Mouse (Mus musculus): Measurements from ENCODE around the gene Ube2g2. TPM values are rescaled to one million over a fixed set of nuclear protein-coding genes. Genes with fewer than 3 reads are reported as not detected.

Gene Ube2g2
- total and polyA plus RNA-seq, 3 experiments, result 53.5 to 80.9 (median 74.6) TPM

DNA sequence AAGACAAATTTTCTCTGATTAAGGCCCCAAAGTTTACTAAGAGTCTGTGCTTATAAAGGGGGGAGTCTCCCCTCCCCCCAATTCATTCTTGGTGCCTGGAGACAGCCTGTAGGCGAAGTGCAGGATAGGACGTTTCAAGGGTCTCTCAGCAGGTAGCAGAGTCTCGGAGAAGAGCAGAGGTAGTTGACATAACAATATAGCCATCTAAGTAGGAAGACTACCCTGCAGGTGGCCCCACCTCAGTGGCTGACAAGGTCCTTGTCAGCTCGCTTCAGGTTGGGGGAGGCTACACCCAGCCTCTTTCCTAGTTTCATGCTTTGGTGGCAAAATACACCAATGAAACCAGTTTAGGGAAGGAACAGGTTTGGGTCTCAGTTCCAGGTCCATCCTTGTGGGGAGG is 19.1 kb upstream of the Ube2g2 start:
- no peak for DNase-seq
- intact Hi-C loops (cut with DNase I), result no loop called here
- Histone ChIP-seq H3K4me3 (no peak overlapping the region), H3K9ac (ENCODE audit: low read depth, low read length) (no peak overlapping the region), H3K4me1 (ENCODE audit: control insufficient read depth, insufficient read depth, low read length) (peaks cover 9% of the 10 kb centered on the region), H3K27me3 (ENCODE audit: control insufficient read depth, insufficient read depth, low read length) (no peaks in the 10 kb centered on the region), H3K27ac (no peak overlapping the region), H3K36me3 (ENCODE audit: control insufficient read depth, insufficient read depth, low read length) (no peaks in the 10 kb centered on the region), H3K79me2 (replicated peaks; ENCODE audit: control insufficient read depth, insufficient read depth, low read length) (no peaks in the 10 kb centered on the region)
- WGBS, result 70% methylated on average over 4 of the region's 4 CpGs
- no peak for TF ChIP-seq POLR2A (IDR thresholded peaks at IDR 0.05; ENCODE audit: insufficient read depth, low read depth, low read length)
- no peak for TF ChIP-seq CTCF (IDR thresholded peaks at IDR 0.05)
- TF ChIP-seq EP300 (IDR thresholded peaks at IDR 0.05; ENCODE audit: insufficient read depth, low read depth, low read length), result no peak

DNA sequence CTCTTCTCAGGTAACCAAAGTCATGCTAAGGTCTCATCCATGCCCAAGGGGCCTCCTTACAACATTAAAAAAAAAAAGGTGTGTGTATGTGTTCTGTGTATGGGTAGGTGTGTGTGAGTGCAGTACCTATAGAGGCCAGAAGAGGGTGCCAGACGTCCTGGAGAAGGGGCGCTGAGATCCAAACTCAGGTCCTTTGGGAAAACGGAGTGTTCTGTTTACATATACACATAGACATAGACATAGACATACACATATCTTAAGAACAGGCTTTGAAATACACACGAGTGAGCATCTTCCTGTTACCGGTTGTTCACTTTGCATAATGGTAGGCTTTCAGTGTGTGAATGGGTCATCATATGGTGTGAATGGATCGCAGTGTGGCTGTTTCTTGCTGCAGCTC is 18.0 kb upstream of the Ube2g2 start:
- Histone ChIP-seq H3K4me3 (no peak overlapping the region), H3K4me1 (ENCODE audit: control insufficient read depth, insufficient read depth, low read length) (peaks cover 9% of the 10 kb centered on the region), H3K27ac (no peak overlapping the region), H3K36me3 (ENCODE audit: control insufficient read depth, insufficient read depth, low read length) (no peaks in the 10 kb centered on the region; the same call in 1 of the 2 replicates), H3K27me3 (ENCODE audit: control insufficient read depth, insufficient read depth, low read length) (no peaks in the 10 kb centered on the region), H3K9ac (ENCODE audit: low read depth, low read length) (no peak overlapping the region), H3K79me2 (replicated peaks; ENCODE audit: control insufficient read depth, insufficient read depth, low read length) (no peaks in the 10 kb centered on the region)
- no peak for DNase-seq
- WGBS, result 90% methylated on average over 6 of the region's 6 CpGs
- intact Hi-C loops (cut with DNase I), result loop anchor here (2.0 kb wide), 1 partner anchor 13 kb away; no protein-coding TSS in a partner anchor
- TF ChIP-seq EP300 (IDR thresholded peaks at IDR 0.05; ENCODE audit: insufficient read depth, low read depth, low read length), result no peak
- peak; percentile 60 for TF ChIP-seq CTCF (IDR thresholded peaks at IDR 0.05)
- no peak for TF ChIP-seq POLR2A (IDR thresholded peaks at IDR 0.05; ENCODE audit: insufficient read depth, low read depth, low read length)

DNA sequence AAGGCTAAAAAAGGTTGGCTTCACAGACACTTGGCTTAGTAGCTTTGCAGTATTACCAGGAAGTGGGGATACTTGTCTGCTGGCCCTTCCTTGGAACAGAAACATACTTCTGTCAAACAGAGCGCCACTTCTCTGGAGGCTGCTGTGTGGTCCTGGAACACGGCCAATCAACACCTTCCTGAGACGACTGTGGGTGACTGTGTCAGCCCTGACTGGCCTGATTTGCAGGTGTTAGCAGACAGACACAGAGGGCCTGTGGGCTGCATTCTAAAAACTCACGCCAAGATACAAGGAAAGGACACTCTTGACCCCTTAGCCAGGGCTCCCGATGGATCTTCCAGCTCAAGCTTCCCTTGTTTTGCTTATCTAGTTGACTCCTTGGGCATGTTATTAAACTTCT is 17.1 kb upstream of the Ube2g2 start:
- H3K79me2 ChIP-seq (replicated peaks; ENCODE audit: control insufficient read depth, insufficient read depth, low read length), result no peaks in the 10 kb centered on the region
- WGBS, result 33% methylated on average over 5 of the region's 5 CpGs
- intact Hi-C loops (cut with DNase I), result loop anchor here (2.0 kb wide), 1 partner anchor 14 kb away; no protein-coding TSS in a partner anchor

DNA sequence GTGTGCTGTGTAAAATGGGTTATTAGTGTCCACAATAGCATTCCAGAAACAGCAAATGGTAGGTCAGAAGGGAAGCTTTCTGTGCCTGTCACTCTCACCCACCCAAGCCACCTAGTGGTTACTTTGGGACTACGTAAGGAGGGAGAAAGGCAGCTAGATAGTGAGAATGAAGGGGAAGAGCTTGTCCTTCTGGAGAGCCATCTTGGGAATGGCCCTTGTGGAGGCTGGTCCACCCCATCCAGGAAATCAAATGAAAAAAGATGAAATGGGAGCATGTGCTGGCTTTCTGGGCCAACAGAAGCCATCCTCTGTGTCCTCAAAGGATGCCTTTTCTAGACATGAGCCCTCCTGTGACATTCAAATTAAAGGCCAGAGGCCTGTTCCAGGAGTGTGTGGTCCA is 16.7 kb upstream of the Ube2g2 start:
- Histone ChIP-seq H3K36me3 (ENCODE audit: control insufficient read depth, insufficient read depth, low read length) (no peaks in the 10 kb centered on the region; the same call in 1 of the 2 replicates), H3K9ac (ENCODE audit: low read depth, low read length) (no peak overlapping the region), H3K4me1 (ENCODE audit: control insufficient read depth, insufficient read depth, low read length) (peaks cover 9% of the 10 kb centered on the region), H3K27ac (peak overlapping the region; percentile 99), H3K79me2 (replicated peaks; ENCODE audit: control insufficient read depth, insufficient read depth, low read length) (peaks cover 2% of the 10 kb centered on the region), H3K4me3 (peak overlapping the region; percentile 96; the same call in 1 of the 2 replicates), H3K27me3 (ENCODE audit: control insufficient read depth, insufficient read depth, low read length) (no peaks in the 10 kb centered on the region)
- intact Hi-C loops (cut with DNase I), result loop anchor here (2.0 kb wide), 1 partner anchor 15 kb away; no protein-coding TSS in a partner anchor
- peak in 1 of 2 experiments; percentile 30 for DNase-seq
- WGBS, result 9% methylated on average over 1 of the region's 1 CpGs
- no peak for TF ChIP-seq EP300 (IDR thresholded peaks at IDR 0.05; ENCODE audit: insufficient read depth, low read depth, low read length)
- peak; percentile 72 for TF ChIP-seq CTCF (IDR thresholded peaks at IDR 0.05)

More for the DNA sequence above, 17.1 kb upstream of the Ube2g2 start:
- H3K4me3 ChIP-seq, result no peak overlapping the region
- TF ChIP-seq CTCF (IDR thresholded peaks at IDR 0.05) (no peak), EP300 (IDR thresholded peaks at IDR 0.05; ENCODE audit: insufficient read depth, low read depth, low read length) (no peak), POLR2A (IDR thresholded peaks at IDR 0.05; ENCODE audit: insufficient read depth, low read depth, low read length) (no peak)
- peaks cover 9% of the 10 kb centered on the region for H3K4me1 ChIP-seq (ENCODE audit: control insufficient read depth, insufficient read depth, low read length)
- no peak overlapping the region; the same call in 1 of the 2 replicates for H3K27ac ChIP-seq
- H3K36me3 ChIP-seq (ENCODE audit: control insufficient read depth, insufficient read depth, low read length), result no peaks in the 10 kb centered on the region; the same call in 1 of the 2 replicates
- no peak for DNase-seq
- no peaks in the 10 kb centered on the region for H3K27me3 ChIP-seq (ENCODE audit: control insufficient read depth, insufficient read depth, low read length)
- no peak overlapping the region for H3K9ac ChIP-seq (ENCODE audit: low read depth, low read length)

DNA sequence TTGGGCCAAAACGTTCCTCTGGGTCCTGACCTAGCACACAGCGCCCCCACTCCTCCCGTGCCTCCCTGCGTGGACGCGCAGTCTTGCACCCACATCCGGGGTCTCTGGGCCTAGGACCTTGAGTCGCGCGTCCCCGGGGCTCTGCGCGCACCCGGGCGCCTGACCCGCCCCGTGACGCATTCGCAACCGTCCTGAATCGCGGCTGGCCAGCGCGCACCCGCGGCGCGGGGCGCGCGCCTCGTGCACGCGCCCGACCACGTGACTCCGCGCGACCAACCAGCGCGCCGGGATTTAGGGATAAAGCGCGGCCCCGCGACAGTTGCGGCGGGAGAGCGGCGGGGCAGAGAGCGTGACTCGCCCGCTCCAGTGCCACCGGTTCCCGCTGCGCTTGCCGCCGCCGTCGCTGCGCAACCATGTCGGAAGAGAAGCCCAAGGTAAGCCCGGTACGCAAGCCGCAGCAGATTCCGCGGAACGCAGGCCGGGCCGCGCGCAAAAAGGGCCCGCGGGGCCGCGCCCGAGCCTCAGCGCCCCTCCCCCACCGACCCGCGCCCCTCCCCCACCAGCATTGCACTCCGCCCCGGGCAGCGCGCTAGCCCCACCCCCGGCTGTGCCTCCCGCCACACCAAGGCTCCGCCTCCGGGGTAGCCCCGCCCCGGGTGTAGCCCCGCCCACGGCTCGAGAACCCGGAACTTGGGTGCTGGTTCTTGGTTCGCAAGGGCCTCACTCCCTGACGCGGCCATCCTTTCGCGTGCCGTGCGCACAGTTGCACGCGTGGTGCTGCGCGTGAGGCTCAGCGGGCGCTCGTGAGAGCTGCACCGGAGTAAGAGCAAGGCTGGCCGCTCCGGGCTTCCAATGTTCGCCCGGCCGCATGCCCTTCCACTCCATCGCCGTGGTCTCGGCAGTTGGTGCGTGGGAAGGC is 15.9 kb upstream of the Ube2g2 start, which contains the start of the genes Sumo3 and Gm49325:
Sumo3 (plus strand) TSS at position 190 of the 919 bp plus-strand sequence.
Gm49325 (plus strand) TSS at position 290 of the 919 bp plus-strand sequence.
- H3K9ac ChIP-seq (ENCODE audit: low read depth, low read length), result peak within 1 kb of the TSS; percentile 97
- H3K4me1 ChIP-seq (ENCODE audit: control insufficient read depth, insufficient read depth, low read length), result peaks cover 12% of the 10 kb centered on the region
- no peaks in the 10 kb centered on the region; the same call in 1 of the 2 replicates for H3K36me3 ChIP-seq (ENCODE audit: control insufficient read depth, insufficient read depth, low read length)
- DNase-seq, result peak; percentile 97 to 100
- H3K27me3 ChIP-seq (ENCODE audit: control insufficient read depth, insufficient read depth, low read length), result no peaks in the 10 kb centered on the region
- intact Hi-C loops (cut with DNase I), result loop anchor here (2.0 kb wide), 1 partner anchor 15 kb away; no protein-coding TSS in a partner anchor
- WGBS, result 1% methylated on average over 113 of the region's 119 CpGs
- H3K4me3 ChIP-seq, result peak within 1 kb of the TSS; percentile 96
- no peak for TF ChIP-seq CTCF (IDR thresholded peaks at IDR 0.05)
- peak; percentile 78 for TF ChIP-seq POLR2A (IDR thresholded peaks at IDR 0.05; ENCODE audit: insufficient read depth, low read depth, low read length)
- TF ChIP-seq EP300 (IDR thresholded peaks at IDR 0.05; ENCODE audit: insufficient read depth, low read depth, low read length), result peak; percentile 46; the same call in 1 of the 2 replicates
- peak within 1 kb of the TSS; percentile 99 for H3K27ac ChIP-seq
- H3K79me2 ChIP-seq (replicated peaks; ENCODE audit: control insufficient read depth, insufficient read depth, low read length), result peaks cover 7% of the 10 kb centered on the region
